In the genomic region with DNA sequence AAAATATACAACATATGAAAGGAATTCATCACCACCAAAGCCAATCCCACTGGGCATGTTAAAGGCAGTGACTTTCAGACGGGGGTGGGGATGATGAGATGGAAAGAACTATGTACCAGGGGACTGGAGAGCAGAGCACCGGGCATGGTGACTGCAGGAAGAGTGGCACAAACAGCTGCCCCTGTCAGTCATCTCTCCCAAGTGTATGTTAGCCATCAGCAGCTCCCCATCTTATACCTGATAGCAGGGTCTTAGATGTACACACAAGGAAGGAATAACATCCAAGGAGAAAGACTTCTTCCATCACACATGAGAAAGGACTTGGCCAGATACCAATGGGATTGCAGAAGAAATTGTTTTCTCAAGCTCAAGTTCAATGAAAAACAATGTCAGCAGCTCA, we compare ENCODE assay signal across 23 mouse cellular contexts.
DNase-seq lines count a peak whose midpoint lies in the region; ATAC-seq and TF ChIP-seq lines count a peak whose summit lies in the region.
"Had no signal": no experiment of that assay in that cellular context is flagged by ENCODE, and none has a peak within 500 bp of the region (broad histone marks: within the 10 kb centered on the region; RNA-seq: fewer than 3 reads in every experiment).

No protein-coding gene starts in this region.

- H3K79me2 ChIP-seq in C2C12 (ENCODE audit: control insufficient read depth, insufficient read depth): no peaks in the 10 kb centered on the region
- no peaks in the 10 kb centered on the region for H3K79me2 ChIP-seq in myocyte (ENCODE audit: control insufficient read depth, insufficient read depth)

- no peaks in the 10 kb centered on the region for H3K9me3 ChIP-seq in midbrain, embryonic 11.5 days (ENCODE audit: control insufficient read depth, low read length)
- no peaks in the 10 kb centered on the region for H3K9me3 ChIP-seq in midbrain, embryonic 13.5 days

- no peaks in the 10 kb centered on the region for H3K27me3 ChIP-seq in midbrain, embryonic 11.5 days (ENCODE audit: control insufficient read depth, insufficient read depth, low read length)
- H3K27me3 ChIP-seq in midbrain, embryonic 13.5 days: no peaks in the 10 kb centered on the region
- H3K27me3 ChIP-seq in C2C12 (ENCODE audit: control insufficient read depth, insufficient read depth, insufficient read length): no peaks in the 10 kb centered on the region
- H3K27me3 ChIP-seq in myocyte (ENCODE audit: control insufficient read depth, insufficient read depth, insufficient read length): peaks cover 4% of the 10 kb centered on the region
- H3K27me3 ChIP-seq: CH12.LX, Patski had no signal

- no peaks in the 10 kb centered on the region for H3K36me3 ChIP-seq in midbrain, embryonic 11.5 days (ENCODE audit: control insufficient read depth, insufficient read depth, low read length)
- H3K36me3 ChIP-seq in midbrain, embryonic 13.5 days: no peaks in the 10 kb centered on the region
- H3K36me3 ChIP-seq in C2C12 (ENCODE audit: control insufficient read depth, insufficient read depth) (no peaks in the 10 kb centered on the region), myocyte (ENCODE audit: control insufficient read depth, insufficient read depth) (no peaks in the 10 kb centered on the region)
- H3K36me3 ChIP-seq: G1E had no signal

- H3K4me3 ChIP-seq in midbrain, embryonic 11.5 days (ENCODE audit: low read depth, low read length): no peak overlapping the region
- H3K4me3 ChIP-seq in midbrain, embryonic 13.5 days (replicated peaks): no peak overlapping the region
- H3K4me3 ChIP-seq in C2C12 (ENCODE audit: insufficient read depth, poor library complexity, severe bottlenecking) (no peak overlapping the region), myocyte (no peak overlapping the region)

- H3K9ac ChIP-seq in midbrain, embryonic 11.5 days (ENCODE audit: low read length): no peak overlapping the region
- no peak overlapping the region for H3K9ac ChIP-seq in midbrain, embryonic 13.5 days (replicated peaks)

- no peak overlapping the region for H3K27ac ChIP-seq in midbrain, embryonic 11.5 days (ENCODE audit: low read depth, low read length)
- no peak overlapping the region for H3K27ac ChIP-seq in midbrain, embryonic 13.5 days

- ATAC-seq in midbrain, embryonic 11.5 days (ENCODE audit: low FRiP score): no peak
- ATAC-seq in midbrain, embryonic 13.5 days: no peak
- ATAC-seq: activated CD4-positive, CD25-positive, alpha-beta regulatory T cell, adult 4 months; CD4-positive, CD25-positive, alpha-beta regulatory T cell, adult 4 months; Patski had no signal

- no peak for TF ChIP-seq POLR2A in myocyte (IDR thresholded peaks at IDR 0.05; ENCODE audit: insufficient read length, low read depth)

- H3K79me3 ChIP-seq in C2C12 (ENCODE audit: low read depth): no peaks in the 10 kb centered on the region

- no peak for TF ChIP-seq CTCF in C2C12 (IDR thresholded peaks at IDR 0.05; ENCODE audit: control insufficient read depth, insufficient read depth, insufficient read length)

- WGBS in midbrain, embryonic 11.5 days: 81% methylated on average over 2 of the region's 2 CpGs
- WGBS in midbrain, embryonic 13.5 days: 82% methylated on average over 2 of the region's 2 CpGs

- H3ac ChIP-seq in C2C12 (ENCODE audit: control insufficient read depth, insufficient read length, low read depth): no peak overlapping the region
- no peak overlapping the region for H3ac ChIP-seq in myocyte (ENCODE audit: control insufficient read depth, insufficient read length)

- no peak overlapping the region for H3K4me2 ChIP-seq in midbrain, embryonic 11.5 days
- no peak overlapping the region for H3K4me2 ChIP-seq in midbrain, embryonic 13.5 days (replicated peaks)
- H3K4me2 ChIP-seq in myocyte (ENCODE audit: low read depth): no peak overlapping the region

- H3K4me1 ChIP-seq in midbrain, embryonic 11.5 days (ENCODE audit: control insufficient read depth, insufficient read depth, low read length): no peaks in the 10 kb centered on the region
- no peaks in the 10 kb centered on the region for H3K4me1 ChIP-seq in midbrain, embryonic 13.5 days (replicated peaks)

- peak; percentile 8 for DNase-seq in lung, postnatal 10 days
- no peak for DNase-seq in lung, postnatal 14 days
- DNase-seq in midbrain, embryonic 11.5 days (ENCODE audit: low spot score, missing footprints): peak; percentile 73
- no peak for DNase-seq in frontal cortex, adult 2 months (ENCODE audit: extremely low spot score in 1 of 2, low spot score in 1 of 2)
- no peak for DNase-seq in lung, postnatal 25 days (ENCODE audit: low spot score)
- DNase-seq: adrenal gland, adult 2 months; adrenal gland, adult 8-10 months; adrenal gland, postnatal 10 days; adrenal gland, postnatal 14 days; adrenal gland, postnatal 25 days; adrenal gland, postnatal 36 days; B cell, adult 2 months; cerebellum, adult 11 months; cerebellum, adult 11-12 months; cerebellum, adult 18-20 months had no signal

TF ChIP-seq in C2C12, 6 proteins besides CTCF, POLR2A, EP300 and RAD21:
- TF ChIP-seq MYOG (IDR thresholded peaks at IDR 0.05; ENCODE audit: control insufficient read depth, extremely low read depth, insufficient read length) (no peak), MYOD1 (IDR thresholded peaks at IDR 0.05; ENCODE audit: control insufficient read depth, insufficient read length, low read depth) (peak; percentile 91)

TF ChIP-seq in myocyte, 11 proteins besides CTCF, POLR2A, EP300 and RAD21:
- peak; percentile 7 for TF ChIP-seq TCF3 (IDR thresholded peaks at IDR 0.05; ENCODE audit: insufficient read length, low read depth)
- TF ChIP-seq CEBPB (IDR thresholded peaks at IDR 0.05; ENCODE audit: insufficient read depth, poor library complexity, severe bottlenecking): no peak
- no peak for TF ChIP-seq POLR2AphosphoS2 (IDR thresholded peaks at IDR 0.05; ENCODE audit: insufficient read length, low read depth)
- TF ChIP-seq MYOG (IDR thresholded peaks at IDR 0.05; ENCODE audit: control insufficient read depth in 1 of 3, insufficient read depth in 1 of 3, insufficient read length in 2 of 3, low read depth in 2 of 3): no peak
- no peak for TF ChIP-seq MAX (IDR thresholded peaks at IDR 0.05; ENCODE audit: low read depth)
- TF ChIP-seq SRF (IDR thresholded peaks at IDR 0.05; ENCODE audit: control insufficient read depth, insufficient read length, low read depth): no peak
- TF ChIP-seq MYOD1 (IDR thresholded peaks at IDR 0.05; ENCODE audit: control insufficient read depth in 1 of 3, insufficient read length in 2 of 3, low read depth in 2 of 3): peak; percentile 34 to 97 (median 83)

Comparison
In these comparisons a context has a peak if more than half of its experiments do, and no peak if none do; other contexts are left out.
1. DNase-seq: peak in lung, postnatal 10 days (single experiment) and midbrain, embryonic 11.5 days (single experiment); none in lung, postnatal 14 days (single experiment), frontal cortex, adult 2 months (0 of 2) and lung, postnatal 25 days (single experiment).